Comparison of ENCODE assay signal across 16 mouse cellular contexts in the genomic region with DNA sequence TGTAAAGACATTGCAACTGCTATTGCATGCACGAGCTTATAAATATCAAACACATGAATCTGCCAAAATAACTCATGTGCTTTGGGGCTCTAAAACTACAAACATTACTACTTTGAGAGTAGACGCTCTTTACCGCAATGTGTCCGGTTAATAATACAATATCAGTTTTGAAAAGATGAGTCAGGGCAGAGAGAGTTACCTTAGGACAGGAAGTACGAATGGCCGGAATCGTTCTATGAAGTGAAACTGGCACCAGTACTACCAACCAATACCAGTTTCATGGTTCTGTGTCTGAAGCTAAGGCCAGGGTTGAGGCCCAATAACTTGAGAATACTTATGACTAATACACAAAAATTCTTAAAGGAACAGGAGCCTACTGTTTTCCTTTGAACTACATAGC. TPM values are rescaled to one million over a fixed set of nuclear protein-coding genes. Genes with fewer than 3 reads are reported as not detected.
DNase-seq lines count a peak whose midpoint lies in the region; ATAC-seq and TF ChIP-seq lines count a peak whose summit lies in the region.
"Had no signal": no experiment of that assay in that cellular context is flagged by ENCODE, and none has a peak within 500 bp of the region (broad histone marks: within the 10 kb centered on the region; RNA-seq: fewer than 3 reads in every experiment).

No protein-coding gene starts in this region.

- no peak for DNase-seq in layer of hippocampus, adult 2 months (ENCODE audit: low spot score in 2 of 2)
- DNase-seq in layer of hippocampus, adult 9-10 months (ENCODE audit: low spot score) = no peak
- no peak for DNase-seq in hindbrain, embryonic 10.5 days (ENCODE audit: low spot score)
- DNase-seq in midbrain, embryonic 11.5 days (ENCODE audit: low spot score, missing footprints) = peak; percentile 89
- no peak for DNase-seq in heart, adult 9 months (ENCODE audit: low spot score in 2 of 2)
- no peak for DNase-seq in lung, adult 18-20 months
- DNase-seq in kidney, postnatal 36 days = no peak
- DNase-seq: B cell, adult 2 months; thymus, adult 2 months had no signal

- peak overlapping the region; percentile 66 for H3K4me3 ChIP-seq in layer of hippocampus, adult 2 months
- peak overlapping the region; percentile 55 for H3K4me3 ChIP-seq in hindbrain, embryonic 10.5 days
- peak overlapping the region; percentile 21 for H3K4me3 ChIP-seq in midbrain, embryonic 11.5 days (ENCODE audit: low read depth, low read length)
- peak overlapping the region; percentile 42 for H3K4me3 ChIP-seq in neural tube, embryonic 14.5 days (ENCODE audit: low read depth, low read length)
- H3K4me3 ChIP-seq: embryonic facial prominence, embryonic 15.5 days; heart, embryonic 13.5 days; kidney, embryonic 15.5 days; limb, embryonic 13.5 days had no signal

- 84% methylated on average over 7 of the region's 7 CpGs for WGBS in hindbrain, embryonic 10.5 days
- WGBS in midbrain, embryonic 11.5 days = 62% methylated on average over 7 of the region's 7 CpGs
- WGBS in neural tube, embryonic 14.5 days = 58% methylated on average over 7 of the region's 7 CpGs

- no peak for ATAC-seq in midbrain, embryonic 11.5 days (ENCODE audit: low FRiP score)
- ATAC-seq in neural tube, embryonic 14.5 days (ENCODE audit: low read depth) = no peak
- ATAC-seq: liver, postnatal 0 days; Patski had no signal

- H3K4me1 ChIP-seq in hindbrain, embryonic 10.5 days (replicated peaks) = peaks cover 72% of the 10 kb centered on the region
- peaks cover 40% of the 10 kb centered on the region for H3K4me1 ChIP-seq in midbrain, embryonic 11.5 days (ENCODE audit: control insufficient read depth, insufficient read depth, low read length)
- H3K4me1 ChIP-seq in neural tube, embryonic 14.5 days (ENCODE audit: control insufficient read depth, insufficient read depth, low read length) = 0 out of 2 replicates have a peak, but pooled peaks cover 5% of the 10 kb centered on the region

- H3K9me3 ChIP-seq in hindbrain, embryonic 10.5 days = no peaks in the 10 kb centered on the region
- no peaks in the 10 kb centered on the region for H3K9me3 ChIP-seq in midbrain, embryonic 11.5 days (ENCODE audit: control insufficient read depth, low read length)
- no peaks in the 10 kb centered on the region for H3K9me3 ChIP-seq in neural tube, embryonic 14.5 days (ENCODE audit: control insufficient read depth, low read length)
- H3K9me3 ChIP-seq: embryonic facial prominence, embryonic 15.5 days; heart, embryonic 13.5 days; kidney, embryonic 15.5 days; limb, embryonic 13.5 days had no signal

- peak overlapping the region; percentile 51; the same call in 1 of the 2 replicates for H3K9ac ChIP-seq in midbrain, embryonic 11.5 days (ENCODE audit: low read length)
- peak overlapping the region; percentile 59 for H3K9ac ChIP-seq in neural tube, embryonic 14.5 days (replicated peaks; ENCODE audit: low read depth, low read length)
- H3K9ac ChIP-seq: embryonic facial prominence, embryonic 15.5 days; heart, embryonic 13.5 days; kidney, embryonic 15.5 days; limb, embryonic 13.5 days; liver, postnatal 0 days had no signal

- peak overlapping the region; percentile 32 for H3K4me2 ChIP-seq in midbrain, embryonic 11.5 days
- peak overlapping the region; percentile 62 for H3K4me2 ChIP-seq in neural tube, embryonic 14.5 days (ENCODE audit: low read depth, low read length)
- H3K4me2 ChIP-seq: embryonic facial prominence, embryonic 15.5 days; heart, embryonic 13.5 days; kidney, embryonic 15.5 days; limb, embryonic 13.5 days had no signal

- no peak for TF ChIP-seq CTCF in layer of hippocampus, adult 2 months (conservative IDR thresholded peaks at IDR 0.05)

- H3K36me3 ChIP-seq in hindbrain, embryonic 10.5 days = no peaks in the 10 kb centered on the region
- H3K36me3 ChIP-seq in midbrain, embryonic 11.5 days (ENCODE audit: control insufficient read depth, insufficient read depth, low read length) = no peaks in the 10 kb centered on the region
- no peaks in the 10 kb centered on the region for H3K36me3 ChIP-seq in neural tube, embryonic 14.5 days (ENCODE audit: control insufficient read depth, insufficient read depth, low read length)
- H3K36me3 ChIP-seq: embryonic facial prominence, embryonic 15.5 days; heart, embryonic 13.5 days; kidney, embryonic 15.5 days; limb, embryonic 13.5 days had no signal

- peak overlapping the region; percentile 99 for H3K27ac ChIP-seq in layer of hippocampus, adult 2 months
- peak overlapping the region; percentile 81 for H3K27ac ChIP-seq in hindbrain, embryonic 10.5 days
- H3K27ac ChIP-seq in midbrain, embryonic 11.5 days (ENCODE audit: low read depth, low read length) = peak overlapping the region; percentile 68
- peak overlapping the region; percentile 92 for H3K27ac ChIP-seq in neural tube, embryonic 14.5 days (ENCODE audit: low read depth, low read length)
- H3K27ac ChIP-seq: embryonic facial prominence, embryonic 15.5 days; heart, embryonic 13.5 days; kidney, embryonic 15.5 days; limb, embryonic 13.5 days had no signal

- peaks cover 58% of the 10 kb centered on the region for H3K27me3 ChIP-seq in hindbrain, embryonic 10.5 days (ENCODE audit: insufficient read depth, poor library complexity, severe bottlenecking)
- H3K27me3 ChIP-seq in midbrain, embryonic 11.5 days (ENCODE audit: control insufficient read depth, insufficient read depth, low read length) = peaks cover 25% of the 10 kb centered on the region
- no peaks in the 10 kb centered on the region for H3K27me3 ChIP-seq in neural tube, embryonic 14.5 days (ENCODE audit: control insufficient read depth, insufficient read depth, low read length)

RNA-seq across cellular contexts. Expression of gene Myt1l, which starts 2.6 kb away (rescaled TPM):
- total RNA-seq in layer of hippocampus, adult 2 months (2021) = 100 to 1,000 TPM; 228 to 229 TPM
- 3.5 and 12.1 TPM in 2 replicates for polyA plus RNA-seq in hindbrain, embryonic 10.5 days (2016; fragmentation: Nextera tagmentation; extraction: Ambion mirVana)
- polyA plus RNA-seq in midbrain, embryonic 11.5 days (2014; fragmentation: Nextera tagmentation; extraction: Ambion mirVana) = 13.3 and 13.5 TPM in 2 replicates
- 223 and 265 TPM in 2 replicates for polyA plus RNA-seq in neural tube, embryonic 14.5 days (2014; fragmentation: Nextera tagmentation; extraction: Ambion mirVana)
- polyA plus RNA-seq: liver, postnatal 0 days had no signal

Comparison
In these comparisons a context has a peak if more than half of its experiments do, and no peak if none do; other contexts are left out.
1. RNA of gene Myt1l, which starts 2.6 kb away (polyA plus RNA-seq): 223 to 265 TPM in neural tube, embryonic 14.5 days; 13.3 to 13.5 TPM in midbrain, embryonic 11.5 days and 3.5 to 12.1 TPM in hindbrain, embryonic 10.5 days; every median in the first group is over 10 times any median in the second.
2. Peak in every context shown above with its lines, with median percentiles within 50 percentile points of each other: H3K27ac ChIP-seq and H3K4me3 ChIP-seq.